Mouse (Mus musculus): ENCODE data around the gene Dpp9. TPM values are rescaled to one million over a fixed set of nuclear protein-coding genes. Genes with fewer than 3 reads are reported as not detected.
"Not testable (repeated sequence)": the region's sequence is repeated elsewhere in the genome, so short reads cannot be mapped to it uniquely, and the experiment has no call there.

Dpp9 gene
- 10 to 100 TPM; 21.7 to 24.3 TPM for total RNA-seq (2021)
- long read RNA-seq, experiment 1, transcript Dpp9-201 (21 exons, 3,374 nt) = major isoform, 30 of 54 reads
- long read RNA-seq, experiment 1, partial matches to known transcripts = 13 of 54 reads
- long read RNA-seq, experiment 1, other reads (novel, unspliced or antisense) = 11 of 54 reads
- long read RNA-seq, experiment 2, transcript Dpp9-201 (21 exons, 3,374 nt) = major isoform, 25 of 41 reads
- long read RNA-seq, experiment 2, partial matches to known transcripts = 6 of 41 reads
- long read RNA-seq, experiment 2, other reads (novel, unspliced or antisense) = 10 of 41 reads

DNA sequence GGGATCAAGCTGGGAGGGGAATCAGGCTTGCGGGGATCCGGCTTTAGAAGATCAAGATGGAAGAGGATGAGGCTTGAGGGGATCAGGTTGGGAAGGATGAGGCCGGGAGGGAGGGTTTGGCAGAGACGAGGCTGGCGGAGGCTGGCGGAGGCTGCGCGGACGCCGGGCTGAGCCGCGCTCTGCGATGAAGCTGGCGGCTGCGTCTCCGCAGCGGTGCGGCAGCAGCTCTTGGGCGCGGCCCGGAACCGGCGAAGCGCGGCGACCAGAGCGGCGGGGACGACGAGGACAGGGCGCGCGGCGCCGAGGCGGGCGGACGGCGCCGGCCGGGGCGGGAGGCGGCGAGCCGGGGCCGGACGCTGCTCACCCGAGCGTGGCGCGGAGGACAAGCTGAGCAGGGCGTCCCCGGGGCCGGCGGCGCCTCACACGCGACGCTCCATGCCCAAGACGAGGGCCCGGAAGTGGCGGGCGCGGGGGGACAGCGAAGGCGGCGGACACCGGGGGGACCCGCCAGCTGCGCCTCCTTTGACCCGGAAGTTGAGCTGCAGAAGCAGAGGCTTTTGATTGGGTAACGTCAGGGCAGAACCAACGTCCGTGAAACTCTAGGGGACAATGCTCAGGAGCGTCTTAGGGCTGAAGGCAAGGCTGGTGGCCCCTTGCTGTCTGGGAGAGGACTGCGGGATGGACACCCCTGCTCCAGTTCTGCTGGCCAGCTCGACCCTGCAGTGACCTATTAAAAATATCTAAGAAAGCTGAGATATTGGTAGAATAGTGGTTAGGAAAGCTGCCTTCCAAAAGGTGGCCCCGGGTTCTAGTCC is at the start of gene Dpp9:
Gene Dpp9 (minus strand): TSS at position 529 of the 815 bp plus-strand sequence.
- DNase-seq = peak; percentile 83

DNA sequence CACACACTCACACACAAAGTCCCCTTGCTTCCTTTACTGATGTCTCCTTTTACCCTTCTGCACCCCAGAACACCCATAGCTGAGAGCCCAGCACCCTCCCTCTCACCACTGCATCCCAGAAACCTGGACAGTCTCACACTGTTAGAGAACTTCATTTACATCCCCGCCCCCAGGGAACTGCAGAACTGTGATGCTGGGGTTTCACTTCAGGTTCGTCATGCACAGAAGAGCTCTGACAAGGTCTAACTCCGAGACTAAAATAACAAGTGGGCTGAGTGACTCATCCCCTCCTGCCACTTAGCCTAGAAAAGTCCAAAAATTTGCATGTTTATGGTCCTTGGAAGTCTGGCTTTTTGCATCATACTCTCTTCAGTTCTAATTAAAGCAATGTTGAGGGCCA is 47.6 kb upstream of the Dpp9 start:
- no peak for DNase-seq

DNA sequence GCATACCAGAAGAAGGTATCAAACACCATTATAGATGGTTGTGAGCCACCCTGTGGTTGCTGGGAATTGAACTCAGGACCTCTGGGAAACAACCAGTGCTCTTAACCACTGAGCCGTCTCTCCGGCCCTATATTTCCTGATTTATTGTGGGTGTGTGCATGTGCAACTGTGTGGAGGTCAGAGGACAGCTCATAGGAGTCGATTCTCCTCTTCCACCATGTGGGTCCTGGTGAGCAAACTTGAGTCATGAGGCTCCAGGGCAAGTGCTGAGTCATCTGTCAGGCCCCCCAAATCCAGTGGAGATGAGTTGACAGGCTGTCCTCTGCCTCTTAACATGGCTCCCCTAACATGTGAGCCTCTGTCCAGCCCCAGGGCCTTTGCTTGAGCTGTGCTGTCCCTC is 47.2 kb upstream of the Dpp9 start:
- DNase-seq = no peak

DNA sequence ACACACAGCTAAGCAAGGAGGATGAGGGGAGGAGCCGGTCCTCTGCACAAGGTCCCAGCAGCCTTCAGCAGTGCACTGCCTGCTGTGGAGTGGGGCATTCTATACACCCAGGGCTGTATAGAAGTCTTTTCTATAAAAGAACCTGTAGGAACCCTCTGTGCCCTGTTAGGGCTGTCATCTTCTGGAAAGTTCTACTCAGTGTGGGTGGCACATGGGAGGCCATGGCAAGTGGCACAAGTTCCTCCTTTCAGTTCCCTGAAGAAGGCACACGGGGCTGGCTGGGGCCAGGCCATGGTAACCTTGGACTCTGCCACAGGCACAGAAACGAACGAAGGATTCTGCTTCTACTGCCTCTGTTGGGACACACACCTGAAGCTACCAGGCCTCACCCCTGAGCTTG is 46.3 kb upstream of the Dpp9 start:
- DNase-seq = no peak

DNA sequence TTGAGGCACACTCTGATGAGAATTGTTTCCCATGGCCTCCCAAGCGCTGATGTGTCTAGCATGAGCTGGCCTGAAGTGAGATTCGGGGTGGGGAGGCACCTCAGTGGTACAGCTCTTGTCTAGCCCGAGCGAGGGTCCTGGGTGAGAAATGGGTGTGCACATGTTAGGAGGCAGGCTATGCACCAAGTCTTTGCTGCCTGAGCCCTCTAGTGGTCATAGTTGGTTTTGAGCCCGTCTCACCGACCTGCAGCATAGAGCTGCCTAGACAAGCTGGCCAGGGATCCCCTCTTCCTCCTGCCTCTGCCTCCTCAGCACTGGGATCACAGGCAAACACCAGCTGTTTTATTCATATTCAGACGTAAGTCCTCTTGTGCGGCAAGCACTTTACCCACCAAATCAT is 45.3 kb upstream of the Dpp9 start:
- peak; percentile 78 for DNase-seq

DNA sequence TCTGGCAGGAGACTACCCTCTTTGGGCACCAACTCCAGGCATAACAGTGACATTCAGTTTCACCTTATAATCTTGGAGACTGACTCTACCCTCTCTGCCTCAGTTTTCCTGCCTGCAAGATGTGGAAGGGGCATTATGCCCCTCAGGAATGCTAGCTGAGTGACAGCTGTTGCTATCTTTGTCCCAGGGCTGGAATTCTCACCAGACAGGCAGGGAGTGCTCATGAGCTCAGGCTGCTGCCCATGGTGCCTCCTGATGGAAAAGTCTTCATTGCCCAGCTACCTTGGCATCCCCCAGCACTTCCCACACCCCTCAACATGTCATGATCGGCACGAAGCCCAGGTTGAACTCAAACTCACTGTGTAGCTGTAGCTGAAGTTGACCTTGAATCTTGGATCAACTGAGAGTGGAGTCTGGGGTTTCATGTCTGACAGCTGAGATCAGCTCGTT is 44.0 kb upstream of the Dpp9 start:
- peak; percentile 61 for DNase-seq

DNA sequence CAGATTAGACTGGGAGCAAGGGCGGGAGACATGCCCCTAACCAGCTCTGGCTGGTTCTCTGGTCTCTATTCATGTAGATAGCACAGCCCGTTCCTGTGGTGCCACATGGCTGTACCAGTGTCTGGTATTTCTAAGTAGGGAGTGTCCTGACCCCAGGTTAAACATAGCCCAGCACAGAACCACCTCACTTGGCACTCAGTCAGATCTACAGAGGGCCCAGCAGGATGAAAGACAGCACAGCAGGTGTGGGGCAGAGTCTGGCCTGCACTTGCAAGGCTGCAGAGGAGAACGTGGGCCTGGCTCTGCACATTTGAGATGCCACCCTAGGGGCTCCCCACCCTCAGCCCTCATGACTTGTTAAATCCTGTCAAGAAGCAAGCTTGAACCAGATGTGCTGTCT is 42.5 kb upstream of the Dpp9 start:
- no peak for DNase-seq

DNA sequence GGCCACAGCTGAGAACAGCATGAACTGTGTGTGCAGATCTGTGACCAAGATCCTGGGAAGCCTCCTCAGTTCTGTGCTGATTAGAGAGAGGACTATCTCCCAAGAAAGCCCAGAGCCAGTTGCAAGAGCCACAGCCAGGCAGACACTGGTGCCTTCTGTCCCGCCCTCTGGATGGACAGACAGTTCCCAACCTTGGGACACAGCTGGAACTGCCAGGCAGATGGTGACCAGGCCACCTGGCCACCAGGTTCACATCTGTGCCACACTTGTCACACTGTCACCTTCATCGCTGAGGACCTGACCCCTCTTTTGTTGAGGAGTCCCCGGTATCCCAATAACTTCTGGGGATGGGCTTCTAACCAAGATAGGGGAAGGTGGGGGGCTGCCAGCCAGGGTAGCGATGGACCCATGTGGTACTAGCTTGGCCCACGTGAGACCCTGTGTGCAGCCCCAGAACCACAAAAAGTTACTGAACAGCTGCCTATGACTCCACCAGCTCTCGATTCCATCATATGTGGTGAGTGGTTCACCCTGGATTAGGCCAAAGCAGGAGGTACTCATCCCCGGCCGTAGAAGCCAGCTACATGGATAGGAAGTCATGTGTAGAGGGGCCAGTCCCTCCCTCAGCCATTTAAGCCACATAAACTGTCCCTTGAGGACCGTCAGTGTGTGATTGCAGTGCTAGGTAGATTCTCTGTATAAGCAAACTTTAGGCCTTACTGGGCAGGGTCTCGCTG is 40.8 kb upstream of the Dpp9 start:
- DNase-seq = no peak

DNA sequence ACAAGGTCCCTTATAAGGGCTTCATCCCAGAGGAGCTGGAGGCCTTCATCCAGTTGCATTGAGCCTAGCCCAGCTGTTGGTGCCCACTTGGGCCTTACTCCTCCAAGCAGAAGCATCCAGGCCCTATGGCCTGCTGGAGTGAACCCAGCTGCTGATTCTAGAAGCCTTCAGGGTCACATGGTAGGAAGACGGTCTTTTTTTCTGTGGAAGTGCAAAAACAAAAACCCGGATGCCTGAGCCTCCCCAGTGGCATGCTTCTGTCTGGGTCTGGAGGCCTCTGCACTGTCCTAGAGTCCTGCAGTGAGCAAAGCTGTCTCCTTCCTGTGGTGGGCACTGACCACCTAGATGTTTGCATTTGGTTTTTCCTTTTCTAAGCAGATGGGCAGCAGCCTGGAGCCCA is 40.1 kb upstream of the Dpp9 start:
- not testable (repeated sequence) for DNase-seq

DNA sequence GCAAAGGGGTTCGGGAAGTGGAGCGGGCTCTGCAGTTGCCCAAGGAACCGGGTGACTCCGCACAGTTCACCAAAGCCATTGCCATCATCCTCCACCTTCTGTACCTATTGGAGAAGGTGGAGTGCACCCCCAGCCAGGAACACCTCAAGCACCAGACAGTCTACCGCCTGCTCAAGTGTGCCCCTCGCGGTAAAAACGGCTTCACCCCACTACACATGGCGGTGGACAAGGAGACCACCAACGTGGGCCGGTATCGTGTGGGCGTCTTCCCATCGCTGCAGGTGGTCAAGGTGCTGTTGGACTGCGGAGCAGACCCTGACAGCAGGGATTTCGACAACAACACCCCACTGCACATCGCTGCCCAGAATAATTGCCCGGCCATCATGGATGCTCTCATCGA is 39.6 kb upstream of the Dpp9 start:
- DNase-seq = not testable (repeated sequence)

DNA sequence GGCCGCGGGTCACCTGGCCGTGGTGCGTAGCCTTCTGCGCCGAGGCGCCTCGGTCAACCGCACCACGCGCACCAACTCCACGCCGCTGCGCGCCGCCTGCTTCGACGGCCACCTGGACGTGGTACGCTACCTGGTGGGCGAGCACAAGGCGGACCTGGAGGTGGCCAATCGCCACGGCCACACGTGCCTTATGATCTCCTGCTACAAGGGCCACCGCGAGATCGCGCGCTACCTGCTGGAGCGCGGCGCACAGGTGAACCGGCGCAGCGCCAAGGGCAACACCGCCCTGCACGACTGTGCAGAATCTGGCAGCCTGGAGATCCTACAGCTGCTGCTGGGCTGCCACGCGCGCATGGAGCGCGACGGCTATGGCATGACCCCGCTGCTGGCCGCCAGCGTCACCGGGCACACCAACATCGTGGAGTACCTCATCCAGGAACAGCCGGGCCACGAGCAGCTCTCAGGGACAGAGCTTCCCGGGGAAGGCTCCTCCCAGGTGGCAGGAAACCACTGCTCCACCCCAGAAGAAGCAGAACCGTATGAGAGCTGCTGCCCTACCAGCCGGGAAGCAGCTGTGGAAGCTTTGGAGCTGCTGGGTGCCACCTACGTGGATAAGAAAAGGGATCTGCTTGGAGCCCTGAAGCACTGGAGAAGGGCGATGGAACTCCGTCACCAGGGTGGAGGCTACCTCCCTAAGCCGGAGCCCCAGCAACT is 38.6 kb upstream of the Dpp9 start:
- no peak for DNase-seq

DNA sequence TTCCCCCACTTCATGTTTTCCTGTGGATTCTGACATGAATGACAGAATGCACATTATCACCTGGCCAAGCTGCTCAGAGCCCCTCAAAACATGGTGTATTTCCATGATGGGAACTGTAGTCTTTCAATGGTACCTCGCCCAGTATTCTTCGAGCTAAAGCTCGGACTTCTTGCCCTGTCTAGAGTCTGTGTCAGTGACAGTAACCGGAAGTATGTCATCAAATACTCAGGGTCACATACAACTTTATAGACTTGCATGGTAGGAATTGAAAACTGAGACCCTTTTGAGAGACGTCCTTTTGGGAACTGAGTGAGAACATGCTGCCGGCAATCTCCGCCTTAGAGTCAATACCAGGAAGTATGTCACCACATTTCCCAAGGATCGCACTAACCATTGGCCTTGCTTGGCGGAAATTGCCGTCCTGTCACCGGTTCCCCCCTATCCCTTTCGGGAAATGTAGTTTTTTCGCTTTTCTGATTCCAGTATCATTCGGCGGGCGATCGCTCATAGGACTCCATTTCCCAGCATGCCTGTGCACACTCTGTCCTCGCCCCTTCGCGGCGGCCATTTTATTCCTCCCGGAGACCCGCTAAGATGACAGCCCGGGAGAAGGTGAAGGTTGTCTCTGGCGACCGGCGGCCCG is 37.7 kb upstream of the Dpp9 start, which contains the start of gene Fem1a:
Gene Fem1a (plus strand): TSS at position 572 of the 643 bp plus-strand sequence.
- DNase-seq = peak; percentile 81

DNA sequence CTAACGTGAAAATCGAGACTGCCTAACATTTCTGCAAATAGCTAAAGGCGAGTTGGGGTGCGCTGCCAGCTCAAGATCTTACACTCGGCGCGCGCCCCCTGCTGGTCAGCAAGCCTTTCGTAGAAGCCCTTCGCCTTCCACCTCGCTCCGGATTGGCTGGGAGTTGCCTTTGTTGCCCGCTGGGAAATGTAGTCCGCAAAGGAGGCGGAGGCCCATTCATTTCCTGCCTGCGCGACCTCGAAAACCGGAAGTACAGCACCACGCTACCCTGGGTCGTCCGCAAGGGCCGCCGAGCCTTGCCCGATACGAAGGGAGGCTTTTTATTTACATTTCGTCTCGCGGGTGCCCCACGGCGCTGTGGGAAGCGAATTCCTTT is 37.1 kb upstream of the Dpp9 start:
- DNase-seq = peak; percentile 99

DNA sequence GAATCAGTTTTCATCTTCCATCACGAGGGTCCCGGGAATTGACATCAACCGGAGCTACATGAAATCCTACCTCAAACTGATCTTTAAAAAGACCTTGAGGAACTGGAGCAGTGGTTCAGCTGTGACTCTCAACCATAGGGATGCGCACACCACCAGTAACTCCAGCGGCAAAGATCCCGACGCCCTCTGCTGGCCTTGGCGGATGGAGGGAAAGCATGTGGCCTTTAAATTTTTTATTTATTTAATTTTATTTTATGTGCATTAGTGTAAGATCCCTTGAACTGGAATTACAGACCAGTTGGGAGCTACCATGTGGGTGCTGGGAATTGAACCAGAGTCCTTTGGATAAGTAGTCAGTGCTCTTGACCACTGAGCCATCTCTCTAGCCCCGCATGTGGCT is 36.7 kb upstream of the Dpp9 start:
- DNase-seq = no peak

DNA sequence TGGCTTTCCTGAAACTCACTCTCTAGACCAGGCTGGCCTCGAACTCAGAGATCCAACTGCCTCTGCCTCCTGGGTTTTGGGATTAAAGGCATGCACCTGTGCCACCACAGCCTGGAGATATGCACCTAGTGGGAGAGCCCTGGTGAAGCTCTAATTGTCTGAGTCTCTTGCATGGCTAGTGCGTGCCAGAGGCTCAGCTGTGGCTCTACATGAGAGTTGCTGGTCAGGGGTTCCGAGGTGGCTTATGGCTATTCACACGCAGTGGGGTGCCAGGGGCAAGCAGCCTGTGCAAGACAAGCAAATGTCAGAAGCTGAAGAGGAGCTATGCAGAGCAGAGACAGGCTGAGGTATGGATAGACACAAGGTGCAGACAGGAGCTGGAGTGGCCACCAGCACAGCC is 36.0 kb upstream of the Dpp9 start:
- DNase-seq = no peak

DNA sequence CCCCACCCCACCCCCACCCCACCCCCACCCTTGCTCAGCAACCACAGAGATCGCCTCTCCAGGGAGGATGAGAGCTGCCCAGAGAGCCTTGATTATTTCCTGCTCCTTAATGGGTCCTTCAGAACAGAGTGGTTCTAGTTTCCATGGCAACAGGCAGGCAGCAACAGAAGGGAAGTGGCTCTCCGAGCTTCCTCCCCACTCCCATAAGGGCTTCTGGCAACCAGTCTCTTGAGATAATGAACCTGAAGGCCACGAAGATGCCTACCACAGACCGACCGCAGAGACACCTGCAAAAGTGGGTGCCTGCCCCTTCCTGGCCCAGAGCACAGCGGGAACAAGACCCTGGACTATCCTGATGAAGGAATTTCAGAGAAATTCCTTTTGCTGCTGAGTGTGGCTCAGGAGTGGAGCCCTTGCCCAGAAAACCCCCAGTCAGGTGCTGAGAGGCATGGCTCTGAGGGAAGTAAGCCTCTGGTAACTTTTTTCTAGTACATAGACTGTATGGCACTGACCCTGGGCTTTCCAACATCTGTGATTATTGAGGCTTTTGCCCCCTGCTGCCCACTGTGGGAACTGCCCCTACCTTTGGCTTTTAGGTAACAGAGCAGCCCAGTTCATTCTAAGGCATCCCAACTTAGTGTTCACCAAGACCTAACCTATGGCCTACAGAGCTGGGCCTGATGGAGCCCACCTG is 32.6 kb upstream of the Dpp9 start:
- peak; percentile 63 for DNase-seq

DNA sequence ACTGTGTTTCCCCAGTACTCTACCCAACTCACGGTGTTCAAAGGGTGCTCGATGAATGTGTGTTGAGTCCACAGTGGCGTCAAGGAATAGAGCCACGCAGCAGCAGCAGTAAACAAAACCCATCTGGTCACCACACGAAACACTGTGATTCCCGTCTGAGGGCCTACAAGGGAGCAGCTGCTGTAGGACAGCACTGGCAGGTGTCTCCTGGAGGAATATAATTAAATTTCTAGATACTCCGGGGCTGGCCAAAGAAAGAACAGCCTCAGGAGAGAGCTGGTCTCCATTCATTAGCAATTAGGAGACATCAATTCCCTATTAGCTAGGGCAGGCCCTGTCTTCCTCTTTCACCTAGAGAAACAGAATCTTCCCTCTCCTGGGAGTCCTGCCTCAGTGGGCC is 26.9 kb upstream of the Dpp9 start:
- DNase-seq = no peak

DNA sequence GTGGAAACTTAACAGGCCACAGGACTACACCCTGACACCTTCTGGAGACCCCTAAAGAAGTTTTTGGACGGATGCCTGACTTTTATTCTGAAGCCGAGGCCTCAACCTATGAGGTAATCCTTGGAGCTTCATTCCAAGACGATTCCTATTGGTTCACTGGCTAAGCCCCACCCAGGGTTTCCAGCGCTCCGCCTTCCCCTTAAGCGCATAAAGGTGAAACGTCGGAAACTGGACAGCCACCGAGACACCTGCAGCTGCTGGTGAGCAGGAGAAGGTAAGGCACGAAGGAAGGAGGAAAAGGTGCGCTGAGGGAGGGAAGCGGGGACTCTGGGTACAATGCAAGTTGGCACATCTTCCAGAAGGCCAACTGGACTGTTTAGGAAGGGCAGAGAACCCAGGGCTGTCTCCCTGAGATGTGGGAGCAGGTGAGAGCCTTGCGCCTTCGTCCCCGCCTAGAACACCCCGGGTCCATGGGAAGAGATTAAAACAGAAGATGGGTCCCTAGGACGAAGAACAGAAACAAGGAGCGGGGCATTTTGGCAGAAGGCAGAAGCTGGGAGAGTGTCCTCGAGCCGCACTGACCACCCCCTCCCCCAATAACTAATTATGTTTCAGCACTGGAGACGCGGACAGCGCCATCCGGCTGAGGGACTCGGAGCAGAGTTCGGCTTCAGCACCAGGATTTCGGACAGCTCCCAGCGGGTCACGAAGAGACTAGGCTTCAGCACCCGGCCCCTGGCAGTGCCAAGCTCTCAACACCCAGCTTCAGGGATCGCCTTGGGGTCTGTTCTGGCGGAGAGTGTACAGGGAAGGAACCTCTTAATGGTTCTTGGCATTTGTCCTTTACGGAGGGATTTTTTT is 23.1 kb upstream of the Dpp9 start:
- peak; percentile 97 for DNase-seq

DNA sequence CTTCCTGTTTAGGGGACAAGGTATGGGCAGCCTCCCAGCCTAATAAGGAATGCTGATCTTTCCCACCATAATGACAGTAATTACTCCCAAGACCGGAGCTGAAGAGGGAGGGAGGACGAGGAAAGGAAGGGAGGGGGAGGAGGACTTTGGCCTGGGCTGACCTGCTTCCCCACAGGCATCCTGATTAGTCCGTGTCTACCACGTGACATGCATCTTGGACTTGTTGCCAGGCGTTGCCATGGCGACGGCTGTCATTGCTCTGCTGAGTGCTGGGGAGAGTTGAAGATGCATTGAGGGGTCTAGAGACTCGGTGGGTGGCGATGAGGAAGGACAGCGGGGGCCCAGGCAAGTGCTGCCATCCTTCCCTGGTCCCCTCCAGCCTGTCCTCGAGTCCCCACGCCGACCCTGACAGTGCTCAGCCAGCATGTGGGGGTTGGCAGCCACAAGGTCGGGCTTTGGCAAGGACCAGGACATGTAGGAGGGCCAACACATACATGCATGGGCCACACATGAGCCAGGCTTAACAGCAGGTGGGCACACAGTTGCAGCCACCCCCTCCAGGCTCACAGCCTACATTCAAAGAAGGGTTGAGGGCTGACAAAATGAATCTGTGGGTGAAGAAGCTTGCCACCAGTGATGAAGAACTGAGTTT is 15.2 kb upstream of the Dpp9 start:
- DNase-seq = peak; percentile 50

DNA sequence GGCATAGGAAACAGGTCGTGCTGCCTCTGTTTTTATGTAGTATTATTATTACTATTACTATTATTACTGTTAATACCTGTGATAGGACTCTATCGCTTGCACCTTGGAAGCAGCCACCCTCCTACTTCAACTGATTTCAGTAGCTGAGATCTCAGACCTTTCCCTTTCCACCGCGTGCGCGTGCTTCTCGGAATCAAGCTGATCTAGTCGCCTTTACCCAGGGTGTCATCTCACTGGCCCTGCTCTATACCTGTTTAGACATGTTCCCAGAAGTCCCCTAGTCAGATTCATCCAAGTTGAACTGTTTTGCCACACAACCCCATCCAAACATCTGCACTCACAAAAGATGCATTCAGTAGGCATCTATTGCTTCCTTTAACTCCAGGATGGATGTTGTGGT is 14.7 kb upstream of the Dpp9 start:
- no peak for DNase-seq

Data from gastrocnemius, postnatal 10 days (tissue).